Mouse (Mus musculus) cerebellum, postnatal 14 days (tissue): ENCODE measurements around the gene Olfr588-ps1.
"Not testable (repeated sequence)": the region's sequence is repeated elsewhere in the genome, so short reads cannot be mapped to it uniquely, and the experiment has no call there.

Experiments used
- DNase-seq, 2 experiments: peaks; one replicate each; pipeline ENCODE4 v3.0.0; 2021; ENCODE audit warnings: mixed read lengths in 2 of 2

Olfr588-ps1 gene

DNA sequence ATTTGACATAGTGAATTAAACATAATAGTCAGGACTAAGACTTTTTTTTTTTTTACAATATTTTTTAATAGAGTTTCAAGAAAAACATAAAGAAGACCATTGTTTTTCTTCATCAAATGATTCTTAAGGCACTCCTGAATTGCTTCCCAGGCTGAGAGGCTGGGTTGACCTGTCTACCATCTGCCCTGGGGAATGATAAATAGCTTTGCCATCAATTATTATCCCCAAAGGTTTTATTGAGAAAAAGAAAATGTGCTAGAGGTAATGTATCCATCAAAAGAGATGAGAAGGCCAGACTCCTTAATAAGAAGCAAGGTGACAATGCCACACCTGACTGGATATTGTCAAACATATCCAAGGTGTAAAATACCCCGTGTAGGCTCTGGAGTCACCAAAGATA is at the start of gene Olfr588-ps1:
Gene Olfr588-ps1 (plus strand): TSS at position 301 of the 400 bp plus-strand sequence.
- DNase-seq, result no peak

DNA sequence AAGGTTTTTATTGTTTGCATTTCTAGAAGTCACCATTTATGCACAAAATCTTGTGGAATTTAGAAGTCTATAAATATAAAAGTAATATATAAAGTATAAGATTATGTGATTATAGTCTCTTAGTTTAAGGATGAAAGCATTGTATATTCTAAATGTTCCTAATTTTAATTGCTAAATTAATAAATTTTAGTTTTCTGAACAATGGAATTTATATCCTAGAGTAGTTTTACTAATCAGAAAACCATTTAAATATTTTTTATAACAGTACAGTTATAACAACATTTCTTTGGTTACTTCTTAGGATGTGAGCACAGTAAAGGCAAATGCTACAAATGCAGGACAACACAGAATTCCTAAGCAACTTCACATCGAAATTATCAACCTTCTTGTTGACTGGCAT is 43.3 kb upstream of the Olfr588-ps1 start, which contains the start of gene Olfr585:
Gene Olfr585 (plus strand): TSS at position 301 of the 400 bp plus-strand sequence.
- DNase-seq, result no peak

DNA sequence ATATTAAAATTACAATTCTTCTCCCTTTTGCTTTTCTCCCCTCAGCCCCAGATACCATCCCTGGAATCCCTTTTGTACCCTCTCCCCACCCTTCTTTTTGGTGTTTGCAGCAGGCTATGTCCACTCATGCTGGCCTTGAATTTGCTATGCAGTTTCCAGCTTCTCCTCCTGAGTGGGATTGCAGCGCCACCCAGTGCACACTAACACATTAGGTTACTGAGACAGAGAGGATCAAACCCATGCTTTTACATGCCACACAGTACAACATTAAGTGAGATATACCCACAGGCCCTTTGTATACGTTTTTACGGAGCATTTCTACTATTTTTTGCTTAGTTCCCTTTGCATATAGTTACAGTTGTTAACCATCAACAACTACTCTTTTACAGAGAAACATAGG is 21.3 kb upstream of the Olfr588-ps1 start:
- no peak for DNase-seq

GRCm38 (mm10) chr7:103125538-103125937 is 15.1 kb upstream of the Olfr588-ps1 start, which contains the start of gene Olfr586:
Gene Olfr586 (minus strand): TSS chr7:103125638.
- no peak for DNase-seq

DNA sequence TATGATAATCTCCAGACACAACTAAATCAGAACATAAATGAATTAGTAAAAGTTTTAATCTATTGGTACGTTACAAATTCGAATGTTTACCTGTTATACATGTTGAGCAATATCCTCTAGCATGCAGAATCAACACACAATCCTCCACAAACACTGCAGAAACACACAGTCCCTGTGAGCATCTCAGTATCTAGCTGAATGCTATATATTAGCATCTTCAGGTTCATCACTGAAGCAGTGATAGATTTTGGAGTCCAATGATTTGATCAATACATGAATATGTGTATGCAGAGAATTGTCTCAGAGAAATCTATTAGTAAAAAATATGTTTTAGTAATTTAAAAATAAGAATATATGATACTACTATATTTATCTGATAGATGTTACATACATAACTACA is 15.6 kb downstream of the Olfr588-ps1 start, which contains the start of gene Olfr589:
Gene Olfr589 (minus strand): TSS at position 101 of the 400 bp plus-strand sequence.
- DNase-seq, result no peak

- DNase-seq, result peak; percentile 77 to 81
These were observed 29.0 kb downstream of the Olfr588-ps1 start for GRCm38 (mm10) chr7:103169697-103170096.

GRCm38 (mm10) chr7:103178240-103178639 is 37.6 kb downstream of the Olfr588-ps1 start, which contains the start of gene Olfr591:
Gene Olfr591 (minus strand): TSS chr7:103178340.
- DNase-seq, result no peak

GRCm38 (mm10) chr7:103184503-103184902 is 43.8 kb downstream of the Olfr588-ps1 start, which contains the start of gene Olfr592:
Gene Olfr592 (plus strand): TSS chr7:103184803.
- DNase-seq, result not testable (repeated sequence)
